21 mouse cellular contexts compared by ENCODE assay signal in the genomic region with DNA sequence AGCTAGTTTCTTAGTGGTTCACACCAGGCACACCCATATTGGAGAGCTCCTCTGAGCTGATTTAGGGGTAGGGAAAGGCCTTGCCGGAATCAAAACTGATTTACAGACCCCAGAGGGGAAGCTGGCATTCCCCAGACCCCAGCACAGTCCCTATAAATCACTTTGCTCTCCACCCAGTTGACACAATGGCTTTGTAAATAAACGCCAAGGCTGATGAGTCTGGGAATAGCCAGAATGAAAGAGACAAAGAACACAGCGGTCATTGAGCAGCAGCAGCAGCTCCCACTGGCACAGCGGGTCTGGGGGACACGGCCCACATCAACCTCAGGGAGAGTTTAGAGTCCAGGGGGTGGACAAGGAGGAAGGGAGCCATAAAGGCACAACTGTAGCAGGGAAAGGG.
DNase-seq lines count a peak whose midpoint lies in the region; ATAC-seq and TF ChIP-seq lines count a peak whose summit lies in the region.
"Had no signal": no experiment of that assay in that cellular context is flagged by ENCODE, and none has a peak within 500 bp of the region (broad histone marks: within the 10 kb centered on the region; RNA-seq: fewer than 3 reads in every experiment).

No protein-coding gene starts in this region.

- no peak overlapping the region for H3K9ac ChIP-seq in hindbrain, postnatal 0 days (replicated peaks; ENCODE audit: low read length)
- H3K9ac ChIP-seq in hindbrain, embryonic 11.5 days (ENCODE audit: low read depth, low read length), result peak overlapping the region; percentile 8; the same call in 1 of the 2 replicates
- no peak overlapping the region; the same call in 1 of the 2 replicates for H3K9ac ChIP-seq in midbrain, embryonic 14.5 days (replicated peaks; ENCODE audit: low read length)
- no peak overlapping the region for H3K9ac ChIP-seq in heart, embryonic 11.5 days (ENCODE audit: low read depth, low read length)
- H3K9ac ChIP-seq: embryonic facial prominence, embryonic 12.5 days; forebrain, postnatal 0 days; heart, embryonic 12.5 days; limb, embryonic 15.5 days; liver, embryonic 15.5 days had no signal

- TF ChIP-seq CTCF in hindbrain, postnatal 0 days (IDR thresholded peaks at IDR 0.05; ENCODE audit: low read depth), result no peak

- no peaks in the 10 kb centered on the region for H3K9me3 ChIP-seq in hindbrain, embryonic 10.5 days
- no peaks in the 10 kb centered on the region for H3K9me3 ChIP-seq in hindbrain, postnatal 0 days (ENCODE audit: low read length)
- H3K9me3 ChIP-seq in hindbrain, embryonic 11.5 days (ENCODE audit: control insufficient read depth, low read length), result no peaks in the 10 kb centered on the region
- H3K9me3 ChIP-seq in midbrain, embryonic 14.5 days (ENCODE audit: control insufficient read depth, low read length), result no peaks in the 10 kb centered on the region
- H3K9me3 ChIP-seq in heart, embryonic 11.5 days (replicated peaks; ENCODE audit: control insufficient read depth, low read length), result no peaks in the 10 kb centered on the region
- H3K9me3 ChIP-seq: embryonic facial prominence, embryonic 12.5 days; heart, embryonic 12.5 days; limb, embryonic 15.5 days; liver, embryonic 15.5 days had no signal

- H3K27ac ChIP-seq in hindbrain, embryonic 10.5 days, result peak overlapping the region; percentile 84
- H3K27ac ChIP-seq in hindbrain, postnatal 0 days, result no peak overlapping the region
- peak overlapping the region; percentile 90 for H3K27ac ChIP-seq in hindbrain, embryonic 11.5 days (ENCODE audit: low read depth, low read length)
- peak overlapping the region; percentile 32; the same call in 1 of the 2 replicates for H3K27ac ChIP-seq in midbrain, embryonic 14.5 days (replicated peaks; ENCODE audit: low read depth, low read length)
- no peak overlapping the region for H3K27ac ChIP-seq in heart, embryonic 11.5 days (ENCODE audit: low read depth, low read length)
- H3K27ac ChIP-seq: embryonic facial prominence, embryonic 12.5 days; kidney, postnatal 0 days; limb, embryonic 15.5 days; liver, embryonic 15.5 days had no signal

- H3K4me3 ChIP-seq in hindbrain, embryonic 10.5 days, result no peak overlapping the region
- no peak overlapping the region for H3K4me3 ChIP-seq in hindbrain, postnatal 0 days (ENCODE audit: low read length)
- H3K4me3 ChIP-seq in hindbrain, embryonic 11.5 days (ENCODE audit: low read depth, low read length), result no peak overlapping the region
- no peak overlapping the region for H3K4me3 ChIP-seq in midbrain, embryonic 14.5 days (replicated peaks; ENCODE audit: low read depth, low read length)
- H3K4me3 ChIP-seq in heart, embryonic 11.5 days (ENCODE audit: low read depth, low read length), result no peak overlapping the region
- H3K4me3 ChIP-seq: embryonic facial prominence, embryonic 12.5 days; erythroblast, embryonic 14.5 days; heart, embryonic 12.5 days; limb, embryonic 15.5 days; liver, embryonic 15.5 days; myocyte had no signal

- H3K27me3 ChIP-seq in hindbrain, embryonic 10.5 days (ENCODE audit: insufficient read depth, poor library complexity, severe bottlenecking), result no peaks in the 10 kb centered on the region
- H3K27me3 ChIP-seq in hindbrain, postnatal 0 days (ENCODE audit: insufficient read depth, low read length), result no peaks in the 10 kb centered on the region
- no peaks in the 10 kb centered on the region for H3K27me3 ChIP-seq in hindbrain, embryonic 11.5 days (ENCODE audit: control insufficient read depth, insufficient read depth, low read length)
- H3K27me3 ChIP-seq in midbrain, embryonic 14.5 days (ENCODE audit: control insufficient read depth, insufficient read depth, low read length), result no peaks in the 10 kb centered on the region
- H3K27me3 ChIP-seq in heart, embryonic 11.5 days (ENCODE audit: control insufficient read depth, insufficient read depth, low read length), result no peaks in the 10 kb centered on the region
- H3K27me3 ChIP-seq: CH12.LX; embryonic facial prominence, embryonic 12.5 days; heart, embryonic 12.5 days; limb, embryonic 15.5 days; liver, embryonic 15.5 days had no signal

- no peak for DNase-seq in hindbrain, embryonic 10.5 days (ENCODE audit: low spot score)
- DNase-seq in hindbrain, postnatal 0 days (ENCODE audit: low spot score), result no peak
- DNase-seq in embryo, embryonic 10 days (ENCODE audit: low spot score), result peak; percentile 64
- DNase-seq in hindbrain, embryonic 11.5 days (ENCODE audit: low spot score), result peak; percentile 54
- no peak for DNase-seq in midbrain, embryonic 14.5 days
- no peak for DNase-seq in cerebellum, adult 9-11 months
- DNase-seq: adrenal gland, postnatal 36 days; cerebellum, adult 11-12 months; cerebellum, postnatal 25 days; forebrain, postnatal 0 days; thymus, postnatal 25 days had no signal

- no peaks in the 10 kb centered on the region for H3K36me3 ChIP-seq in hindbrain, embryonic 10.5 days
- H3K36me3 ChIP-seq in hindbrain, postnatal 0 days (ENCODE audit: insufficient read depth, low read length), result no peaks in the 10 kb centered on the region
- H3K36me3 ChIP-seq in hindbrain, embryonic 11.5 days (ENCODE audit: control insufficient read depth, insufficient read depth, low read length), result no peaks in the 10 kb centered on the region
- no peaks in the 10 kb centered on the region for H3K36me3 ChIP-seq in midbrain, embryonic 14.5 days (ENCODE audit: control insufficient read depth, insufficient read depth, low read length)
- H3K36me3 ChIP-seq in heart, embryonic 11.5 days (ENCODE audit: control insufficient read depth, insufficient read depth, low read length), result no peaks in the 10 kb centered on the region
- H3K36me3 ChIP-seq: embryonic facial prominence, embryonic 12.5 days; heart, embryonic 12.5 days; limb, embryonic 15.5 days; liver, embryonic 15.5 days had no signal

- no peak for ATAC-seq in hindbrain, postnatal 0 days
- peak; percentile 65 for ATAC-seq in hindbrain, embryonic 11.5 days (ENCODE audit: low FRiP score)
- ATAC-seq in midbrain, embryonic 14.5 days (ENCODE audit: low FRiP score, low TSS enrichment), result no peak
- ATAC-seq in inflammation-experienced regulatory T-cells, adult 6 months, result no peak
- ATAC-seq in heart, embryonic 11.5 days (replicated peaks; ENCODE audit: insufficient number of reproducible peaks, low FRiP score, low TSS enrichment), result no peak
- ATAC-seq: forebrain, postnatal 0 days had no signal

- H3K4me2 ChIP-seq in hindbrain, postnatal 0 days (ENCODE audit: low read depth, low read length), result no peak overlapping the region
- no peak overlapping the region for H3K4me2 ChIP-seq in hindbrain, embryonic 11.5 days (replicated peaks; ENCODE audit: low read depth, low read length)
- H3K4me2 ChIP-seq in midbrain, embryonic 14.5 days (ENCODE audit: low read length), result no peak overlapping the region
- no peak overlapping the region for H3K4me2 ChIP-seq in heart, embryonic 11.5 days
- H3K4me2 ChIP-seq: embryonic facial prominence, embryonic 12.5 days; heart, embryonic 12.5 days; limb, embryonic 15.5 days; liver, embryonic 15.5 days had no signal

- H3K4me1 ChIP-seq in hindbrain, embryonic 10.5 days (replicated peaks), result peaks cover 67% of the 10 kb centered on the region
- H3K4me1 ChIP-seq in hindbrain, postnatal 0 days (ENCODE audit: insufficient read depth, low read length), result peaks cover 19% of the 10 kb centered on the region
- peaks cover 11% of the 10 kb centered on the region for H3K4me1 ChIP-seq in hindbrain, embryonic 11.5 days (replicated peaks; ENCODE audit: control insufficient read depth, insufficient read depth, low read length)
- peaks cover 28% of the 10 kb centered on the region for H3K4me1 ChIP-seq in midbrain, embryonic 14.5 days (ENCODE audit: control insufficient read depth, insufficient read depth, low read length)
- H3K4me1 ChIP-seq in heart, embryonic 11.5 days (ENCODE audit: control insufficient read depth, insufficient read depth, low read length), result 0 out of 2 replicates have a peak, but pooled peaks cover 2% of the 10 kb centered on the region
- H3K4me1 ChIP-seq: embryonic facial prominence, embryonic 12.5 days; heart, embryonic 12.5 days had no signal

- WGBS in hindbrain, embryonic 10.5 days, result 30% methylated on average over 5 of the region's 5 CpGs
- 28% methylated on average over 5 of the region's 5 CpGs for WGBS in hindbrain, postnatal 0 days
- 30% methylated on average over 5 of the region's 5 CpGs for WGBS in hindbrain, embryonic 11.5 days
- 31% methylated on average over 5 of the region's 5 CpGs for WGBS in midbrain, embryonic 14.5 days
- WGBS in heart, embryonic 11.5 days (ENCODE audit: insufficient replicate concordance), result 62% methylated on average over 5 of the region's 5 CpGs

Comparison
In these comparisons a context has a peak if more than half of its experiments do, and no peak if none do; other contexts are left out.
1. DNase-seq: peak in embryo, embryonic 10 days (single experiment) and hindbrain, embryonic 11.5 days (single experiment); none in hindbrain, embryonic 10.5 days (single experiment), hindbrain, postnatal 0 days (single experiment), midbrain, embryonic 14.5 days (single experiment) and cerebellum, adult 9-11 months (single experiment).
2. H3K27ac ChIP-seq: peak in hindbrain, embryonic 10.5 days (single experiment), hindbrain, embryonic 11.5 days (single experiment) and midbrain, embryonic 14.5 days (single experiment); none in hindbrain, postnatal 0 days (single experiment) and heart, embryonic 11.5 days (single experiment).